Mouse (Mus musculus): ENCODE results near the gene Olfr117. TPM values are rescaled to one million over a fixed set of nuclear protein-coding genes. Genes with fewer than 3 reads are reported as not detected.
"Not testable (repeated sequence)": the region's sequence is repeated elsewhere in the genome, so short reads cannot be mapped to it uniquely, and the experiment has no call there.

Olfr117 gene
- polyA plus RNA-seq (2015; fragmentation: Nextera tagmentation; extraction: Ambion mirVana): not detected in 2 replicates

GRCm38 (mm10) chr17:37663682-37664081 is at the start of gene Olfr117:
Gene Olfr117 (minus strand): TSS chr17:37663782.
- Histone ChIP-seq H3K4me1 (replicated peaks) (no peaks in the 10 kb centered on the region), H3K27me3 (no peaks in the 10 kb centered on the region), H3K9me3 (no peaks in the 10 kb centered on the region), H3K27ac (replicated peaks) (no peak within 1 kb of the TSS), H3K4me3 (no peak within 1 kb of the TSS), H3K4me2 (no peak within 1 kb of the TSS), H3K9ac (no peak within 1 kb of the TSS), H3K36me3 (no peaks in the 10 kb centered on the region)
- 71% methylated on average over 1 of the region's 1 CpGs for WGBS
- ATAC-seq (ENCODE audit: low FRiP score, low read depth): no peak

- not testable (repeated sequence) for H3K4me2 ChIP-seq; H3K27ac ChIP-seq (replicated peaks); H3K9me3 ChIP-seq; H3K36me3 ChIP-seq; H3K4me3 ChIP-seq; H3K4me1 ChIP-seq (replicated peaks); H3K9ac ChIP-seq; ATAC-seq (ENCODE audit: low FRiP score, low read depth); H3K27me3 ChIP-seq
- 67% methylated on average over 1 of the region's 1 CpGs for WGBS
Observed at GRCm38 (mm10) chr17:37696264-37696663, 32.7 kb upstream of the Olfr117 start, which contains the start of gene Olfr119. Gene Olfr119 (plus strand): TSS chr17:37696564.

DNA sequence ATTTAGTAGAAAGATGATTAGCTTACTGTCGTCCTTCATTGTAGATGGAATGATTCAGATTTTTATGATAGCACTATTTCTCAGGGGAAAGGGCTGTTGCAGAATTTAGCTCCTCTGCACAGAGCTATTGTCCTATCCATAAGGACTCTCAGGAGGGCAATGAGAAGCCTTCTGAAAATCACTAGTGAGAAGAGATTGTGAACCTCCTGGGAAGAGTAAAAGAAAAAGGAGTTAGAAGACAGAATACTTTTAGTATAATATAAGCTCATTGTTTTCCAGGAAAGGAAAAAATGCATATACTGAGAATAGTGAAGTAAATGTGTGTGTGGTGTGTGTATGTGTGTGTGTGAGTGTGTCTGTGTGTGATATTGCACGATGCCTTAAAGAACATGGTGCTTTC is 3.1 kb upstream of the Olfr117 start, which contains the start of gene Olfr118:
Gene Olfr118 (plus strand): TSS at position 301 of the 400 bp plus-strand sequence.
- no peak for ATAC-seq (ENCODE audit: low FRiP score, low read depth)
- H3K4me2 ChIP-seq: no peak within 1 kb of the TSS
- no peak within 1 kb of the TSS for H3K27ac ChIP-seq (replicated peaks)
- H3K36me3 ChIP-seq: no peaks in the 10 kb centered on the region
- 75% methylated on average over 2 of the region's 2 CpGs for WGBS
- H3K27me3 ChIP-seq: no peaks in the 10 kb centered on the region
- no peak within 1 kb of the TSS for H3K9ac ChIP-seq
- no peaks in the 10 kb centered on the region for H3K9me3 ChIP-seq
- H3K4me1 ChIP-seq (replicated peaks): no peaks in the 10 kb centered on the region
- H3K4me3 ChIP-seq: no peak within 1 kb of the TSS

DNA sequence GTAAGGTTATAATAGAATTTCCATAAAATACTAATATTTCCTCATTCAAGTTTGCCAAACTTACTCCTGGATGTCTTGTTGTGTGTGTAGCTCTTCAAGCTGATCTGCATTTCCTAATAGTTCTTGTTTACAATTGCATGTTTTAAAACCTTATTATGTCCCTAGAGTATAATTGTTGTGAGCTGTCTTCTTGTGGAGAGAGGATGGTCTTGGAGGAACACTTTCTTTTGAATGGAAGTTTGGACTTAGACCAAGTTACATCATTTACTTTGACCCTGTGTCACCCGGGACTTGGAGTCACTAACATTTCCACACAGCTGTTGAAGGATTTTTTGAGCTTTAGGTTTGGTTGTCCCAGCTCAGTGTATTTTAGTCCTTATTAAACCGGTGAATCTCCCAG is 36.6 kb downstream of the Olfr117 start, which contains the start of the genes Olfr115 and Olfr116:
Gene Olfr115 (minus strand): TSS at position 101 of the 400 bp plus-strand sequence.
Gene Olfr116 (minus strand): TSS at position 191 of the 400 bp plus-strand sequence.
- 83% methylated on average over 2 of the region's 2 CpGs for WGBS
- H3K27ac ChIP-seq (replicated peaks): no peak within 1 kb of the TSS
- H3K4me2 ChIP-seq: no peak within 1 kb of the TSS
- no peaks in the 10 kb centered on the region for H3K27me3 ChIP-seq
- H3K9me3 ChIP-seq: 0 out of 2 replicates have a peak, but pooled peaks cover 3% of the 10 kb centered on the region
- no peak within 1 kb of the TSS for H3K9ac ChIP-seq
- H3K4me1 ChIP-seq (replicated peaks): no peaks in the 10 kb centered on the region
- H3K4me3 ChIP-seq: no peak within 1 kb of the TSS
- ATAC-seq (ENCODE audit: low FRiP score, low read depth): no peak
- H3K36me3 ChIP-seq: no peaks in the 10 kb centered on the region

Other genes with a start within 250 kb of the Olfr117 start
- not detected in 2 replicates for gene Olfr108, start 218.3 kb downstream of the Olfr117 start, polyA plus RNA-seq (2015; fragmentation: Nextera tagmentation; extraction: Ambion mirVana)
- gene Olfr109, start 204.9 kb downstream of the Olfr117 start, polyA plus RNA-seq (2015; fragmentation: Nextera tagmentation; extraction: Ambion mirVana): not detected in 2 replicates
- gene H2-M2, start 180.2 kb downstream of the Olfr117 start, polyA plus RNA-seq (2015; fragmentation: Nextera tagmentation; extraction: Ambion mirVana): not detected in 2 replicates
- not detected in 2 replicates for gene Olfr110, start 171.3 kb downstream of the Olfr117 start, polyA plus RNA-seq (2015; fragmentation: Nextera tagmentation; extraction: Ambion mirVana)
- not detected in 2 replicates for gene Olfr111, start 155.8 kb downstream of the Olfr117 start, polyA plus RNA-seq (2015; fragmentation: Nextera tagmentation; extraction: Ambion mirVana)
- not detected in 2 replicates for gene Olfr112, start 94.3 kb downstream of the Olfr117 start, polyA plus RNA-seq (2015; fragmentation: Nextera tagmentation; extraction: Ambion mirVana)
- gene Olfr113, start 86.1 kb downstream of the Olfr117 start, polyA plus RNA-seq (2015; fragmentation: Nextera tagmentation; extraction: Ambion mirVana): not detected in 2 replicates
- gene Olfr114, start 71.0 kb downstream of the Olfr117 start, polyA plus RNA-seq (2015; fragmentation: Nextera tagmentation; extraction: Ambion mirVana): not detected in 2 replicates
- gene Olfr115, start 36.7 kb downstream of the Olfr117 start, polyA plus RNA-seq (2015; fragmentation: Nextera tagmentation; extraction: Ambion mirVana): not detected in 2 replicates
- gene Olfr116, start 36.6 kb downstream of the Olfr117 start, polyA plus RNA-seq (2015; fragmentation: Nextera tagmentation; extraction: Ambion mirVana): not detected in 2 replicates
- not detected in 2 replicates for gene Olfr118, start 3.2 kb upstream of the Olfr117 start, polyA plus RNA-seq (2015; fragmentation: Nextera tagmentation; extraction: Ambion mirVana)
- gene Olfr119, start 32.8 kb upstream of the Olfr117 start, polyA plus RNA-seq (2015; fragmentation: Nextera tagmentation; extraction: Ambion mirVana): not detected in 2 replicates
- gene Olfr120, start 58.0 kb upstream of the Olfr117 start, polyA plus RNA-seq (2015; fragmentation: Nextera tagmentation; extraction: Ambion mirVana): not detected in 2 replicates
- not detected in 2 replicates for gene Olfr121, start 85.1 kb upstream of the Olfr117 start, polyA plus RNA-seq (2015; fragmentation: Nextera tagmentation; extraction: Ambion mirVana)
- not detected in 2 replicates for gene Olfr122, start 104.8 kb upstream of the Olfr117 start, polyA plus RNA-seq (2015; fragmentation: Nextera tagmentation; extraction: Ambion mirVana)
- gene Olfr123, start 129.7 kb upstream of the Olfr117 start, polyA plus RNA-seq (2015; fragmentation: Nextera tagmentation; extraction: Ambion mirVana): not detected in 2 replicates
- gene Olfr124, start 136.1 kb upstream of the Olfr117 start, polyA plus RNA-seq (2015; fragmentation: Nextera tagmentation; extraction: Ambion mirVana): not detected in 2 replicates
- not detected in 2 replicates for gene Olfr125, start 169.2 kb upstream of the Olfr117 start, polyA plus RNA-seq (2015; fragmentation: Nextera tagmentation; extraction: Ambion mirVana)
- not detected in 2 replicates for gene Olfr126, start 183.7 kb upstream of the Olfr117 start, polyA plus RNA-seq (2015; fragmentation: Nextera tagmentation; extraction: Ambion mirVana)
- not detected in 2 replicates for gene Olfr127, start 236.7 kb upstream of the Olfr117 start, polyA plus RNA-seq (2015; fragmentation: Nextera tagmentation; extraction: Ambion mirVana)

Data from hindbrain, embryonic 15.5 days (tissue).